Mouse (Mus musculus) large intestine, adult 2 months (tissue): Measurements from ENCODE around the gene Cd5. TPM values are rescaled to one million over a fixed set of nuclear protein-coding genes. Genes with fewer than 3 reads are reported as not detected.

Source experiments
- DNase-seq: peaks from one replicate; pipeline ENCODE4 v3.0.0-alpha.2; 2012; ENCODE audit warnings: low read depth, low spot score
- WGBS: fragments of 180-500 bp; shearing (Covaris S2); methylation state at CpG from one replicate; pipeline ENCODE4 v1.1.7; 2018; 5-methylcytosine and 5-hydroxymethylcytosine counted together
- polyA plus RNA-seq: library from polyadenylated mRNA; depleted of rRNA; stranded (reverse); fragments of >200 nt; gene quantifications from 2 replicates; pipeline ENCODE4 v1.2.3, GENCODE M21; 2012

The Cd5 gene
- polyA plus RNA-seq, 1 experiment: 4.1 TPM

GRCm38 (mm10) chr19:10709360-10710087 is 29.3 kb downstream of the Cd5 start:
- 21% methylated on average over 8 of the region's 8 CpGs for WGBS

DNA sequence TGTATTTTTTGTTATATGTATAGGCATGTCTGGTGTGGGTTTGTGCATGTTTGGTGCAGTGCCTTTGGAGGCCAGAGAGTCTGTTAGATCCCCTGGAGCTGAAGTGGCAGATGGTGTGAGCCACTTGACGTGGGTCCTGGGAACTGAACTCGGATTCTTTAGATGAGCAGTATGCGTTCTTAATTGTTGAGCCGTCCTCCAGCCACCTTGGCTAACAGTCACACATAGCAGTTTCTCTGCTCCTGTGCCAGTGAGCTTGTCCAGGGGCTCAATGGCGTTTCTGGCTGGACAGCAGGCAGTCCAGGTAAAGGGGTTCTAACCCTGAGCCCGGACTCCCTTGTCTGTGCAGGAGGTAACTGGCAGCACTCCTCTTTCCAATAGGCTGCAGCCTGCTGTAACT is 29.9 kb downstream of the Cd5 start:
- no peak for DNase-seq
- 77% methylated on average over 6 of the region's 6 CpGs for WGBS

More at GRCm38 (mm10) chr19:10709360-10710087, 29.3 kb downstream of the Cd5 start:
- DNase-seq: peak; percentile 74

GRCm38 (mm10) chr19:10707881-10708280 is 30.9 kb downstream of the Cd5 start:
- no peak for DNase-seq
- 90% methylated on average over 1 of the region's 1 CpGs for WGBS

DNA sequence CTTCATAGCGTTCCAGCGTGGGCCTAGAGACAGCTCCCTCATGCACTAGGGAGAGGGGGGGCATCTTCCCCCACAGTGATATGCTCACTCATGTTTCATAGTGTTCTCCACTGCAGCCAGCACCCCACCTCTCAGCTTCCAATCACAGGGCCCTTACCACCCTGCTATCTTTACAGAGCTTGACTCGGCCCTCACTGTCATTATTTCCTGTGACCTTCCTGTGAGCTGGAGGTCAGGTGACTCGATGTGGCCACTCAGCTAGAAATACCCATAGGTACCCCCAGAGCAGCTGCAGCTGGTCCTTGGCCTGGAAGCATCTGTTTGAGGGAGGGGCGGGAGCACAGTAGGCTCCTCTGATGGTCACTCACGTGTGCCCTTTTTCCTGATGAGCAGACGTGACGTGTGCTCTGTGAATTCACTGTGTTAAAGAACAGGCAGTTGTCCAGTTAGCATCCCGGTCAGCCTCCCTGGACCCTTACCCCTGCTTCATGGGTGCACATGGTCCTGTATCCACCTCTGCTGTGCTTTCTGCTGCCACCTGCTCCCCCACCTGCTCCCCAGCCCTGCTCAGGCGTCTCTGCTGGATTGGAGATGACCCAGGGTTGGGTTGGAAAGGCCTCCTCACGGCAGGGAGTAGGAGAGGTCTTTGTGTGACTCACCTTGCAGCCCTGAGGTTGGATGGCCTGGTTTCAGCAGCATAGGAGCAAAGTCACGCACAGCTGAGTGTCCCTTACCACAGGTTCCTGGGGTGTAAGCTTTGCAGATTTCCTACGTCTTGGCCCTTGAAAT is 31.5 kb downstream of the Cd5 start:
- DNase-seq: no peak
- WGBS: 82% methylated on average over 13 of the region's 13 CpGs

DNA sequence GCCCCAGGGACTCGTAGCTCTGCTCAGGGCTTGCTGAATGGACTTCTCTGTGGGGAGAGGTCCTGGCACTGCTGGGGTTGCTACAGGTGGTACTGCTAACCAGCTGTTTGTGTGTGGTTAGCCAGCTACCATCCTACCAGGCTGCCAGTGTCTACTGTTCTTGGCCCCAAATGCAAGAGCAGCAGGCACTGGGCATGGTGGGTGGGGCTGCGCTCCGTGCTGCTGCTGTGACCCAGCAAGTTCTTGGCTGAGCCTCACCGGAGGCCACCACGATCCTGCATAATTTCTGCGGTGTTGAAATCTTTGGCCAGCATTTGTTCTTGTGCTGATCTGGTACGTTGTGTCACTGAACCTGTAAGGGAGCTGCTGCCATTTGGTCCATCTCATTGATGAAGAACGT is 35.3 kb downstream of the Cd5 start:
- 84% methylated on average over 8 of the region's 8 CpGs for WGBS
- no peak for DNase-seq

GRCm38 (mm10) chr19:10702125-10702524 is 36.7 kb downstream of the Cd5 start:
- DNase-seq: no peak
- WGBS: 71% methylated on average over 8 of the region's 8 CpGs

DNA sequence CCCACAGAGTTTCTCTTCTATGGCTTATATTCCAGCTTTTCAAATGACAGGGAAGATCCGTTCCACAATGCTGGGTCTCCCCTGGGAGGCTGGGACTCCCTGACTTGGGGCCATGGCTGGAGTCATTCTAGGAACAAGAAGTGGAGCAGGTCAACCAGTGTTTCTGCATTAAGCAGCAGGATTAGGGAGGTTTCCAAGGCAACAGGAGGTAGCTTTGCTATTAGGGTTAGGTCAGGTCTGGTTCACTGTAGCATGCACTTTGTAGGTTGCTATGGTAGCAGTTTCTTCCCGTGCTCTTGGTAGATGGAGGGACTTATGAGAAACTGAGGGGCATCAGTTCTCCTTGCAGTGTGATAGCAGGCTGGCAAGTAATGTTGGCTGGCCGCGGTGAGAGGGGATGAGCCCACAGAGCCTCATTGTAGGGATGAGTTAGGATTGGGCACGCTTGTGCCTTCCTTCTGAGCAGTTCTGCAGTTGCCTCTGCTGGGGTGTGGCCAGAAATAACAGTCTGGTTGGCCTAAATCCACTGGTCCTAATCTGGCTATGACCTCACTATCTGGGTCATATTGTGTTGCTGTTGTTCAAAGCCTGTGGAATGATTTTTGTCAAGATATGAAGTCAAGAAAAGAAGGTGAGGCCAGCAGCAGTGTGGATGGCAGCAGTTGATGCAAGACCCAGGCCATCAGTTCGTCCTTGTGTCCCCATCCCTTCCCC is 37.6 kb downstream of the Cd5 start:
- no peak for DNase-seq
- 70% methylated on average over 6 of the region's 6 CpGs for WGBS

DNA sequence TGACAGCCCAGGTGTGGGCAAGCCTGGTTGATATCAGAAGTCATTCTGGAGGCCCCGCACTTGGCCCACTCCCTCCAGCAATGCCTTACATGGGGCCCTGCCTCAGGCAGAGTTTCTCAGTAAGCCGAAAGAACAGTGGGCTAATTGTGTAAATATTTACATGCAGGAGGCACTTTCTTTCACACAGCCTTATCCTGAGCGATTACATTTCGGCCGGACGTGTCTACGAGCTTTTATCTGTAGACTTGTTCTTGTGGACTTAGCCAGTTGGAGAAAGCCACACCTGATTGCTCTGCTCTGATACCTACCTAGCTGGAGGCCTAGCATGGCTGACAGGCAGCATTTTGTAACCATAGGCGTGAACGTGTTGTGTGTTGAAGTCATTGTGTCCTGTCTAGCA is 39.0 kb downstream of the Cd5 start:
- WGBS: 26% methylated on average over 9 of the region's 9 CpGs
- DNase-seq: no peak

DNA sequence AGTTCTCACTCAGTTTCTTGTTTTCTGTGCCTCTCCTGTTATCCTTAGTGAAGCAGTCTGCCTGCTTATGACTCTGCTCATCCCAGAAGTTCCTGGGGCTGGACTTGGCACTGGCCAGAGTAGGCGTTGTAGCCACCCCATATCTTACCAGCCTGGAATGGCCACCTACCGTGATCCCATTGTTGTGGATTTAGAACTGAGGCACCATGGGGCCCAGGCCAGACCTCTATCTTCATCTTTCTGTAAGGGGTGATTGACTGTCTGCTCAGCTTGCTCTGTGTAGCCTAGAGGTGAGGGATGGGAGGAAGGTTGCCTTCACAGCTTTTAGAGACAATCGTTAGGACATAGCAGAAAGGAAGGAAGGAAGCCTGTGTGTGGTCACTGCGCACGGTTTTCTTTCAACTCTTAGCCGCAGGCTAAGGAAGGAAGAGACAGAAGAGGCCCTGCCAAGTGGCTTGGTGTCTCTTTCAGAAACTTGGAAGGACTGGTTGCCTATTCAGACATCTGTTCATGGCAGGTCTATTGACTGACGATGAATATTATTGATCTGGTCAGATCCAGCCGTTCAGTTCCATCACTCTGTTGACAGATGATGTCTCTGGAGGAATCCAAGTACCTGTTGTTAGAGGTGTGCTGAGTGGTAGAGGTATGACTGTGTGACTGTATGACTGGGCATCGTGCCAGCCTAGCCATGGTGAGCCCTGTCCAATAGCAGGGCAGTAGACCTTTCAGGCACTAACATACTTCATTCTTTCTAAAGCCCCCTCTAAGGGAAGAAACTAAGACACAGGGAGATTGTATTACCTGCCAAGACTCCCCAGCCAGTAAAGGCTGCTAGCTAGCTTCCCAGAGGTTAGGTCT is 40.4 kb downstream of the Cd5 start:
- WGBS: 61% methylated on average over 9 of the region's 9 CpGs
- DNase-seq: no peak

DNA sequence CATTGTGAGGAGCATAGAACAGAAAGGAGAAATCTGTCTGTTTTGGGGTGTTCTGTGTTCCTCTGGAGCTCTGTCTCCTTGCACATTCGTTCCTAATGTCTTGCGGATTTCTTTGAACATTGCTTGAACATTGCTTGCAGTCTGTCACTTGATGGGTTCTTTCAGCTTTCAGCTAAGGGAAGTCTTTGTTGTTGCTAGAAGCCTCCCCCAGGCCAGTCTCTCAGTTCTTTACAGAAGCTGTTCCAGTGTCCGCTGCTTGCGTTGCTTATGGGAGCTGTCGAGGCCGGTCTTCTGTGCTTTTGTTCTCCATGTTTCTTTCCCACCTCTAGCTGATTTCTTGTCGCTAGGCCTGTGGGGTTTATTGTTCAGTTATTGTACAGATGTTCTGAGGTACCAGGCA is 43.0 kb downstream of the Cd5 start:
- DNase-seq: no peak
- 73% methylated on average over 7 of the region's 7 CpGs for whole genome bisulfite sequencing

DNA sequence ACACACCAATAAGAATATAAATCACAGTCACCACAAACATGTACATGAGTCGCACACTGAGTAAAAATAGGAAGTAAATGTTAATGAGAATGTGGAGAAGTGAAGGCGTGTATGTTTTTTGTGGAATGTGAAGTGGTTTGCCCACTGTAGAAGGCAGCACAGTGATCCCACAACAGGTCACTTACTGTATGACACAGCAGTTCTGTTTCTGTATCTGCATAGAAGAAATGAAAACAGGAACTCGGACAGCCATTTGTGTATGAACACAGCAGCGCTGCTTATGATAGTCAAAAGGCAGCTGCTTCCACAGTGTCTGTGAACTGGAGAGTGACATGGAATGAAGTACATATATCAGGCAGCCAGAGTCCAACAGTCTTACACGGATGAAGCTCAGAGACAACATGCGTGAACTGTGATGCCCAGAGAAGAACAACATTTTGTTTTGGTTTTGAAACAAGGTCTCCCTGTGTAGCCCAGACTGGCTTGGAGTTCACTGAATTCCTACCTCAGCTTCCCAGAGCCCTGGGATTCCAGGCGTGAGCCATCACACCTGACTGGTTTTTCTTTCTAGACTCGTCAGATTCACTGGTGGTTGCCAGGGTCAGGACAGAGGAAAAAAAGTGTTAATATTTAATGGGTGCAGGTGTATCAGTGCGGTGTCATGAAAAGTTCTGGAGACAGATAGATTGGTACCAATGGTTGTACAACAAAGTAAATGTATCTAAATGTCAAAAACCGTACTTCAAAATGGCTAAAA is 44.7 kb downstream of the Cd5 start:
- DNase-seq: no peak
- 82% methylated on average over 10 of the region's 10 CpGs for WGBS

DNA sequence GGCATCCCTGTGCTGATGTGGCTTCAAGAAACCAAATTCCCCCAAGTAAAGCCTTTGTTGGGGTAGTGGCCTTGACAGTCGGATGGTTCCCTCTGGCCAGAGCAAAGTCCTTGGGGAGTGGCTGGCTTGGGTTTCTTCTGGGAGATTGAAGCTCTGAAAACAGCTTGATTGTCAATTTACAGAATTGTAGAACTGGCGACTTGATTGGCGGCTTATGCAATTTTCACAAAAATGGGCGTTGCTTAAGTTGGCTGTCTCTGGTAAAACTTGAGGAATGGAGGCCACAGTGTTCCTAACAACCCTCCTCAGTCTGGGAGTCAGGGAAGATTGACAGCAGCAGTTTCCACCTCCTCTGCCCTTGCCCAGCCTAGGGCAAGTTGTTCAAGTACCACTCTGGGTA is 46.4 kb downstream of the Cd5 start:
- WGBS: 36% methylated on average over 4 of the region's 4 CpGs

GRCm38 (mm10) chr19:10691660-10692059 is 47.1 kb downstream of the Cd5 start:
- no peak for DNase-seq
- WGBS: 66% methylated on average over 3 of the region's 3 CpGs

More for the DNA sequence above, 46.4 kb downstream of the Cd5 start:
- peak; percentile 70 for DNase-seq

GRCm38 (mm10) chr19:10691121-10691520 is 47.7 kb downstream of the Cd5 start:
- 86% methylated on average over 4 of the region's 4 CpGs for WGBS
- no peak for DNase-seq

- 43% methylated on average over 3 of the region's 3 CpGs for WGBS
Measured at GRCm38 (mm10) chr19:10690336-10690735, 48.5 kb downstream of the Cd5 start.

DNA sequence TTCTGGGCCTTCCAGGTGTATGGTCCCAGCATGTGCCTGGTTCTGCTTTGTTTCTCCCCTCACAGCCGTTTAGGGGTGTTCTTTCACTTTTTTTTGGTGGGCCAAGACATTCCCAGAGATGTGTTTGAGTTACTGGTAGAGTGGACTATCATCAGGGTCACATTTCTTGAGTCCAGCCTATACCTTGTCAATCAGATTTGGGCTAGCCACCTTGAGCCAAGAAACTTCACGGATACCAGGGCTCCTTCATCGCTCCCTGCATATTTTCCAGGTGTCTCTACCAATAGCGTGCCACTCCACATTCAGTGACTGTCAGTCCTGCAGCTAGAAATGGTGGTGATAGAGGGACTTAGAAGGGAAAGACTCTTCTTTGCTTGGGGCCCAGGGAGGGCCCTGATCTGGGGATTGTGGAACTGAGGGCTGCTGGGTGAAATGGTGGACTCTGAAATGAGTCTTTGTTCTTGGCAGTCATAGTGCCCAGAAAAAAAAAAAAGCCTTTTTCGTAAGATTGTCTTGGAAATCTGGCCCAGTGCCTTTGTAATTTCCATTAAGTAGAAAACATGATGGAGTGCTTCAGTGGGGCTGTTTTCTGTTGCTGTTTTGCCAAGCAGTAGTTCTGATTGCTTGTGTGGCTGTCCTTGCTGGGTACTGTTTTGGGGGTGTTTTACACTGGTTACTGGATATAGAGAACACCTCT is 49.2 kb downstream of the Cd5 start:
- DNase-seq: no peak
- WGBS: 16% methylated on average over 5 of the region's 5 CpGs

More at GRCm38 (mm10) chr19:10690336-10690735, 48.5 kb downstream of the Cd5 start:
- no peak for DNase-seq

DNA sequence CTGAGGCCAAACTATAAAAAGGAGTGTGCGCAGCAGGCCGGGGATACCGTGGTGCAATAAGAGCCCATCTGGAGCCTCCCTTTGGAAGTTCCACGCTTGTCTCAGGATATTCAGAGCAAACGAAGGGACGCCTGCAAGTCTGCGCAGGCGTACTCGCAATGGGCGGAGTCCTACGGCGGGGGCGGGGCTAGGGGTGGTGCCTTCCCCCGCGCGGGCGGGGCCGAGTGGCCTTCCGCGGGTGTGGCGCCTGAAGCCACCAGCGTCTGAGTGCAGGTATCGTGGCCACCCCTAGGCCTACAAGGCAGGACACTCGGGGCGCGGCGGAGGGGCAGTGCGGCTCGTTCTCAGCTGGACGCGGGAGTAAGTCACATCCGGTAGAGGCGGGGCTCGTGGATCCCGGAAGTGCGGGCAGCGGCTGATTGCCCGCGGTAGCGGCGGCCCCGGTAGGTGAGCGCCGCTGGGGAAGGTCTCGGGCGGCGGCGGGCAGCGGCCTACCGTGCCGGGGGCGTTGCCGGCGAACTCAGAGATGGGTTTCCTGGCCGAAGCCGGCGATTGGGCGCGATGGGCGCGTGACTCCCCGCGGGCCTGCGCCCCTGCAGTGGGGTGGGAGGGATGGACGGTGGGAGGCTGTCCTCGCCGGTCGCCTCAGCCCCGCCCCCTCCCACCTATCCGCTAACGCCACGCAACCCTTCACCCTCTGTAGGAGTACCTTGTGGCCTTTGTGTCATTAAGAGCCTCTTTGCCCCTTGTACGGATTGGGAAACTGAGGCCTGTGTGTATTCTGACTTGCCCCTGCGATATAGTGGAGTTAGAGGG is 50.1 kb downstream of the Cd5 start, which contains the start of gene Vps37c:
TSS of gene Vps37c (plus strand) at position 199 of the 816 bp plus-strand sequence.
- WGBS: under 1% methylated on average over 74 of the region's 74 CpGs
- DNase-seq: peak; percentile 79
